Mouse (Mus musculus) c-Kit-positive CD71-negative TER-119-negative erythroid progenitor cells, embryonic 14.5 days (primary cell): ENCODE data around the gene Pepd.
A peak's percentile ranks its signal among the peaks of the same experiment; 100 is the strongest.

Experiments used
- DNase-seq: peaks from one replicate; pipeline ENCODE4 v3.0.0-alpha.2; 2013; ENCODE audit warnings: low read depth

Gene Pepd

GRCm38 (mm10) chr7:34911919-34912897, at the start of gene Pepd:
Gene Pepd (plus strand): TSS chr7:34912379.
- DNase-seq: peak; percentile 81

DNA sequence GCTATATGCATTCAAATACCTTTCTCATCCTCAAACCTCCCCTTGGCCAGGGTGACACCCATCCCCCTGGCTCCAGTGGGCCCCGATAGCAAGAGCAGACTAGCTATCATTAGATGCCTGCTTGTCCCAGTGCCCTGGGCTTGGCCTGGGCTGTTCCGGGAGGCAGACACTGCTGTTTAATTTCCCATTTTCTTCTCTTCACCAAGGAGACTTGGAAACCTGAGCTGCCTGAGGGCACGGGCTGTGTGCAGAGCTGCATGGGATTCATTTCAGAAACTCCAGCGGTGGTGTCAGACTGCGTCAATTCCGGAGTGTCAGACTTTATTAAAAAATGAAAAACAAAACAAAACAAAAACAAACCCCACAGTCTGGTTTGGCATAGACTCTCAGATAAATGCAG, 44.9 kb upstream of the Pepd start:
- no peak for DNase-seq

DNA sequence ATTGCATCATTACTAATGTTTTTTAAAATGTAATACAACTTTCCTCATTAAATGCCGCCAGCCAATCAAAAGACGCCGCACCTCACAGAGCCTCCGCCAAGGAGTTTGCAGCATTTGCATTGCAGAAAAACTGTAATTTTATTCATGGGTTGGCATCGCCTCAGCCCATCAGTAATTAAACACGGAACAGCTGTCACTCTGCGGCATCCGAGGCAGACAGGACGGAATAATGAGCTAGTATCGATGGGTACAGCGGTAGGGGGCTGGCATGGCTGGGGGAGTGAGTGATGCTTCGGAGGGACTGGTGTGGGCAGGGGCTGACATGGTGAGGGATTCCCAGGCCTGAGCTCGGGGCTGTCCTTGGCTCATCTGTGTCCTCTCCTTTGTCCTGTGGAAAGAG, 42.5 kb upstream of the Pepd start:
- no peak for DNase-seq

- no peak for DNase-seq
These were observed 35.4 kb upstream of the Pepd start for GRCm38 (mm10) chr7:34876787-34877186.

DNA sequence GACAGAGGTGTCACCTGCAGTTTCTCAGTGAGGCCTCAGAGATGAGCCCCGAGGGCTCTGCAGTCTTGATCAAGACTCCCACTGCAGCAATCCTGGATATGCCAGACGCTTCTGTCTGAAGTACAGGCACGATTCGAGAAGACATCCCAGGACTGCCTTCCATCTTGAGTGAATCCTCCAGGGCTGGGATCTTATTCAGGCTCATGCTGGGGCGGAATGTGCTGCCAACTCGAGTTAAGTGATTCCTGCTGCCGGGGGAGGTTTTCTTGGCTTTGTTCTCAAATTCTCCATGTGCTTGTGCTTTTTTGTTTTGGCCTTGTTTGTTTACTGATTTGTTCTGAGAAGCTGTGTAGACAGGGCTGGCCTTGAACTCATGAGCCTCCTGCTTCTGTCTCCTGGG, 34.4 kb upstream of the Pepd start:
- no peak for DNase-seq

- DNase-seq: no peak
These were observed 23.7 kb upstream of the Pepd start for GRCm38 (mm10) chr7:34888441-34888840.

- no peak for DNase-seq
These were observed 23.3 kb upstream of the Pepd start for GRCm38 (mm10) chr7:34888891-34889290.

DNA sequence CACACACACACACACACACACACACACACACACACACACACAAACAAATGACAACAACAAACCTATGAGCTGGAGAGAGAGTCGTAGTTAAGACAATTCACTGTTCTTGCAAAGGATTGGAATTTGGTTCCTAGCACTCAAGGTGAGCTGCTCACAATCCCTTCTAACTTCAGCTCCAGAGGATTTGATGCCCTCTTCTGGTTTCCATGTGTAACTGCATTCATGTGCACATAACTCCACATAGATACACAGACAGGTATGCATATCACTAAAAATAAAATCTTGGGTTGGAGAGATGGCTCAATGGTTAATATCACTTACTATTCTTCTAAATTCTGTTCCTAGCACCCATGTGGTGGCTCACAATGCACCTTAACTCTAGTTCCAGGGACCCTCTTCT, 19.3 kb upstream of the Pepd start:
- no peak for DNase-seq

DNA sequence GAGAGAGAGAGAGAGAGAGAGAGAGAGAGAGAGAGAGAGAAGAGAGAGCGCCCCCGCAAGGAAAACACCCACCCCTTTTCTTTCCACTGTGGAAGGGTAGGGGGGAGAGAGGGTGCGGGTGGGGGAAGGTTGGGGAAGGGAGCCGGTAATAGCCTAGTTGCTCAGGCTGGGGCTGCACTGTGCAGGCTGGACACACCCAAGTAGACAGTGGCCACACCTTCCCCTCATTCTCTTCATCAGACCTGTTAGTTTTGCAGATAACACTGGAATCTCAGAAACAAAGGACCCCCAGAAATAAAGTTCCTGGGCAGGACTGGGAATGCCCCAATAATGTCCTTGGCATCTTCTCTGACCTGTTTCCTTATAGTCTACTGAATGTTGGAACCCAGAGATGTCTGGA, 15.7 kb upstream of the Pepd start:
- no peak for DNase-seq

- no peak for DNase-seq
These were observed 15.1 kb upstream of the Pepd start for GRCm38 (mm10) chr7:34897058-34897457.

DNA sequence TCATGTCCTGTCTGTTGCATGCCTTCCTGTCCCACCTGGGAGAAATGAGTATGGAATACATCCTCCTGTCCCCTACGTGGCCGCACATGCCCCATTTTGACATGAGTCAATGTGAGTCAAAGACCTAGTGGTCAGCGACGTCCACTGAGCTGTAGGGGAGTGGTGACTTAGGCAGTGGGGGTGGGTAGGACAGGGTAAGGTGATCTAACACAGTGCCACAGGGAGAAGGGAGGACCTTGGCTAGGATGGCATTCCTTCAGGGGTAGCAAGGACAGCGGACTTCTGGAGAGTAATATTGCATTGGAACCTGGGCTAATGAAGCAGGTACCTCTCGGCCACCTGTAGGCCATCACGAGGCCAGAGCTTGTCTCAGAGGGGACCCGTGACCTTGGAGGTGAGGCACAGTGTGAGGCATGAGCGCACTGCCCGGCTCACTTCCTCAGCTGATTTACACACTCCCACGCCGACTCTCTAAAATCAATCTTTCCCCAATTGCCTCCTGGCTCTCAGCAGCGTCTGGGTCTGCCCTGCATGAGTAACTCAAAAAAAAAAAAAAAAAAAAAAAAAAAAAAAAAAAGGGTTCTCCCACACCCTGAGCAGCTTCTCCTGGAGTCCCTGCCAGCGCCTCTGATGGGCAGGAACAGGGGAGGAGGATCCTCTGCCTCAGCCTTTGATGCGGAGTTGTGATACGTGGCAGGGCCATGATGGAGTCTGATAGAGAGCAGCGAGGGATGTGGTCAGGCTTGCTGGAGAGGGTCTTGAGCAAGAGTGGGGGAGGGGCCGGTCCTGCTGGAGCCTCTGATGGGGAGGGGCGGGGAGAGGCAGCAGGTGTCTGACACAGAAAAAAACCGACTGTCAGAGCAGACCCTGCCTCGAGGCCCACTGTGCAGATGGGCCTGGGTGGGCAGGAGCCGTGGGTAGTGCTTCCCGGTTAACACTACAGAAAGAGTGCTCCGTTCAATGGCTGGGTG, 1.8 kb upstream of the Pepd start:
- DNase-seq: no peak

- no peak for DNase-seq
These were observed 1.8 kb downstream of the Pepd start for GRCm38 (mm10) chr7:34913956-34914355.

GRCm38 (mm10) chr7:34915555-34915954, 3.4 kb downstream of the Pepd start:
- DNase-seq: no peak

DNA sequence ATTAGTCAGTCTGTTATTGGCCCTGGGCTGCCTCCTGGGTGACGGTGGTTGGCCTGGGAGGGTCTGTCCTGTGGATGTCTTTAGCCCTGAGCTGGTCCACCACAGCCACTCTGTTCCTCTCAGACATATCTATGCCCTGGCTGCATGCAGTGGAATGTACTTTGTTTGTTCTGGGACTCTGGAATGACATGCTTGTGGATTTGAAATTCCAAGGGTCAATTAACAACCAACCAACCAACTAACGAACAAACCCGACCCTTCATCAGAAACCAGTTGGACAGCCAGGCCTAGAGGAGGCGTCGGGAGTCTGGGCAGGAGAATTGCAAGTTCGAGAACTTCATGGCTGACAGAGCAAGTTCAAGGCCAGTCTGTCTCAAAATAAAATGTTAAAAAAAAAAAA, 5.4 kb downstream of the Pepd start:
- no peak for DNase-seq

DNA sequence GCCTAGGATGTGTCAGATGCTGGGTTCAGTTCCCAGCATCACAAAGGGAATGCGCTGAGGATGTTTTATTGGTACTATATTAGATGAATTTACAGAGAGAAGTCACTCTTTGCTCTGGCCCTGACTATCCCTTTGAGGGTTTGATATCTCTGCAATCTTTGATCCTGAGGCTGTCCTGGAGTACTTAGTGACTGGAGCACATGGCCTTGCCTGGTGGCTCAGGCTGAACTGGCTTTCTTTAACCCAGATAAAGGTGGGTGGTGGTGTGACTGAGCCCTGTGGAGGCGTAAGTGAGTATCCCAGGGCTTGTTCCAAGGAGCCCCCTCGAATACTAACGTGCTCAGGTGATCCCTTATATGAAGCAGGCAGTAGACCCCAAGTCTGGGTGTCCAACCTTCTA, 5.8 kb downstream of the Pepd start:
- no peak for DNase-seq

GRCm38 (mm10) chr7:34918416-34918815, 6.2 kb downstream of the Pepd start:
- DNase-seq: no peak

GRCm38 (mm10) chr7:34919054-34919453, 6.9 kb downstream of the Pepd start:
- DNase-seq: no peak

GRCm38 (mm10) chr7:34919809-34920208, 7.6 kb downstream of the Pepd start:
- peak; percentile 23 for DNase-seq

DNA sequence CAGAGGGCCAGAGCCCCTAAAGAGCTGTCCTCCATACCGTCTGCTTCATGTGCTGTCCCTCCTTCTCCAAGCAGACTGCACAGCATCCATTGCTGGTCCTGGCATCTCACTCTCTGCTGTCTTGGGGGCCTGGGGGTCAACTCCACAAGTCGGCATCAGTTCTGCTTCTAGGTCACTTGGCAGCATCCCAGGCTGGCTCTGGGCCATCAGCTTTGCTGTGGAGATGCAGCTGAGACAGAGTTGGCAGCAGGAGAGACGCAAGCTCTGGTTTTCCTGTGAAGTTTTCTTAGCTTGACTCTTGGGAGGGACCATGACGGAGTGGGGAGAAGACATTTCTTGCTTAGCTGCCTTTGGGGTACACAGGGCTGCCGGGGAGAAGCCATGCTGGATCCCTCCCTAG, 13.0 kb downstream of the Pepd start:
- DNase-seq: no peak

GRCm38 (mm10) chr7:34925956-34926355, 13.8 kb downstream of the Pepd start:
- no peak for DNase-seq

DNA sequence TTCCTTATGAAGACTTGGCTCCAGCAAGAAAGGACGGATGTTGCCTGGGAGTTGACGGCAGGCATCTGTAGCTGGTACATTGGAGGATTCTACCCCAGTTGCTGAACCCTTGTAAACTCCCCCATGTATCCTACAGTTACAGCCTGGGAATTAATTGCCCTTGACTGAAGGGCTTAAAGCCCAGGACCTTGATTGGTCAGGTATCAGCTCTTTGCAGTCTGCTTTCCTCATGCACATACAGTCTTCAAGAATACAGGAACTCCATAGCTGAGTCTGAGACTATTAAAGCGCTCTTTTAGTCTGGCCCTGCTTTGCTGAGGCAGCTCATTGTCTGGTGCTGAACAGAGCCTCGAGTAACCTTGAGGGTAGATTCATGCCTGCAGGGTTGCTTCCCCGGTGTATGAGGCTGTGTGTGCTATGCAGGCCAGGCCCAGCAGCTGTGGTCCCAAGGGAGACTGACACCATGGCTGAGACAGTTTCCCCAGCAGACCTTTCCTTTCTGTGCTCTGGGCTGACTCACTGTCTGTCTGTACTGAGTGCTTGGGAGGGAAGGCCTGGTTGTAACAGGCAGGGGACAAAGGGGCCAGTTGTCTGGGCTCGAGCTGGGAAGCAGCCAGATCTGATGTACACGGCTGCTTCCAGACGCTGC, 17.6 kb downstream of the Pepd start:
- no peak for DNase-seq

DNA sequence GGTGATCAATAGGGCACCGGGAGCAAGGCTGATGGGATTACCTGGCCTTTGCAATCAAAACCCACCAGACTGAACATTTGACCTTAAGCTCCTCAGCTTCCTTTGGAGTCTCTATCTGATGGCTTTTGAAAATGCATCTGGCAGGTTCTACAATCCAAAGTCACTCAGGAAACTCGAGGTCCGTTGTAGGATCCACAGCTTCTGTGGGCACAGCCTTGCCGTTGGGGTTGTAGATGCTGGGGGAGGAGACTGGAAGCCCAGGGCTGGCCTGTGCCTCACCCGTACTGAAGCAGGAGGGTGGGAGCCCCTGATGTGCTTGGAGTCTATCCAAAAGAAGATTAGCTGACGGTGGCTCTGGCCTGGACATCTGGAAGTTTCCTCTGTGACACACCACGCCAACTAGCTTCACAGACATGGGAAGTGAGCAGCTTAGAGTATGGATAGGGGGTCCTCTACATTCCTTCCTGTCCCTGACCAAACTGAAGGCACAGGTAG, 18.1 kb downstream of the Pepd start:
- DNase-seq: no peak
